Mouse (Mus musculus) lung, embryonic 14.5 days (tissue): ENCODE results near the gene Olfr305. TPM values are rescaled to one million over a fixed set of nuclear protein-coding genes. Genes with fewer than 3 reads are reported as not detected.

Source experiments
- ATAC-seq: fragments of 200-750 bp; cut with Nextera tagmentation; 2 replicates; pipeline ENCODE4 v1.8.0; 2017; ENCODE audit warnings: mild to moderate bottlenecking, moderate TSS enrichment, moderate library complexity; ENCODE audit not compliant: insufficient read depth
- DNase-seq: peaks from one replicate; pipeline ENCODE4 v3.0.0-alpha.2; 2015
- H3K27ac ChIP-seq: fragments of 300-500 bp; sonication (generic); 2 replicates; pipeline ENCODE4 v1.5.1; 2014; ENCODE audit warnings: low read depth, mild to moderate bottlenecking, moderate library complexity
- H3K27me3 ChIP-seq: fragments of 300-500 bp; sonication (generic); 2 replicates; pipeline ENCODE4 v1.6.1; 2014; ENCODE audit warnings: low read length, control low read depth; ENCODE audit not compliant: insufficient read depth
- H3K36me3 ChIP-seq: fragments of 300-500 bp; sonication (generic); 2 replicates; pipeline ENCODE4 v1.6.1; 2014; ENCODE audit warnings: control low read depth; ENCODE audit not compliant: insufficient read depth
- H3K4me1 ChIP-seq: fragments of 300-500 bp; sonication (generic); 2 replicates; pipeline ENCODE4 v1.6.1; 2014; ENCODE audit warnings: antibody characterized with exemption, control low read depth; ENCODE audit not compliant: insufficient read depth
- H3K4me2 ChIP-seq: fragments of 300-500 bp; sonication (generic); 2 replicates; pipeline ENCODE4 v1.6.1; 2014; ENCODE audit warnings: mild to moderate bottlenecking
- H3K4me3 ChIP-seq: fragments of 300-500 bp; sonication (generic); 2 replicates; pipeline ENCODE4 v1.5.1; 2014; ENCODE audit warnings: low read depth, low read length
- H3K9ac ChIP-seq: fragments of 300-500 bp; sonication (generic); 2 replicates; pipeline ENCODE4 v1.6.1; 2014
- H3K9me3 ChIP-seq: fragments of 300-500 bp; sonication (generic); 2 replicates; pipeline ENCODE4 v1.6.1; 2016; ENCODE audit warnings: low read depth, low read length, control low read depth
- CTCF ChIP-seq: IDR thresholded peaks from 2 replicates; pipeline ENCODE4 v1.5.1; 2016; ENCODE audit warnings: antibody characterized with exemption, low read depth
- WGBS: fragments of 180-500 bp; shearing (Covaris S2); extraction: QIAGEN DNeasy Blood & Tissue Kit; methylation state at CpG from one replicate; pipeline ENCODE4 v1.1.7; 2014; 5-methylcytosine and 5-hydroxymethylcytosine counted together
- polyA plus RNA-seq: library from polyadenylated mRNA; unstranded; fragments of >200 nt; fragmentation: Nextera tagmentation; extraction: Ambion mirVana; gene quantifications from 2 replicates; pipeline ENCODE4 v1.2.1, GENCODE M21; 2014

Olfr305 gene
- polyA plus RNA-seq, 1 experiment from 2014 or later = not detected

GRCm38 (mm10) chr7:86342881-86343565 lies 23.7 kb downstream of the Olfr305 start:
- no peak for TF ChIP-seq CTCF
- WGBS = 66% methylated on average over 14 of the region's 14 CpGs
- Histone ChIP-seq H3K4me3 (no peak overlapping the region), H3K9me3 (no peaks in the 10 kb centered on the region), H3K4me1 (no peaks in the 10 kb centered on the region), H3K27me3 (no peaks in the 10 kb centered on the region), H3K4me2 (no peak overlapping the region), H3K36me3 (no peaks in the 10 kb centered on the region), H3K27ac (no peak overlapping the region), H3K9ac (no peak overlapping the region)
- no peak for ATAC-seq
- DNase-seq = no peak

GRCm38 (mm10) chr7:86337486-86337885 lies 29.2 kb downstream of the Olfr305 start, which contains the start of gene Olfr307:
TSS of gene Olfr307 (minus strand) at chr7:86337586.
- no peak for TF ChIP-seq CTCF
- Histone ChIP-seq H3K9ac (no peak within 1 kb of the TSS), H3K4me1 (no peaks in the 10 kb centered on the region), H3K4me2 (no peak within 1 kb of the TSS), H3K9me3 (no peaks in the 10 kb centered on the region), H3K27ac (no peak within 1 kb of the TSS), H3K4me3 (no peak within 1 kb of the TSS), H3K36me3 (no peaks in the 10 kb centered on the region), H3K27me3 (no peaks in the 10 kb centered on the region)
- 55% methylated on average over 1 of the region's 1 CpGs for WGBS
- ATAC-seq = no peak
- no peak for DNase-seq

- ATAC-seq (no peak), DNase-seq (no peak)
- H3K9ac ChIP-seq = no peak within 1 kb of the TSS
- no peaks in the 10 kb centered on the region for H3K4me1 ChIP-seq
- H3K9me3 ChIP-seq = no peaks in the 10 kb centered on the region
- H3K27ac ChIP-seq = no peak within 1 kb of the TSS
- H3K4me2 ChIP-seq = no peak within 1 kb of the TSS
- H3K4me3 ChIP-seq = no peak within 1 kb of the TSS
- no peaks in the 10 kb centered on the region for H3K36me3 ChIP-seq
- no peaks in the 10 kb centered on the region for H3K27me3 ChIP-seq
- TF ChIP-seq CTCF = no peak
These were observed 41.2 kb downstream of the Olfr305 start, which contains the start of gene Olfr308 for GRCm38 (mm10) chr7:86325530-86325929. TSS of gene Olfr308 (minus strand) at chr7:86325630.

GRCm38 (mm10) chr7:86321323-86321722 lies 45.4 kb downstream of the Olfr305 start:
- no peak overlapping the region for H3K27ac ChIP-seq
- no peak for ATAC-seq
- no peak for TF ChIP-seq CTCF
- DNase-seq = no peak
- no peaks in the 10 kb centered on the region for H3K36me3 ChIP-seq
- no peaks in the 10 kb centered on the region for H3K27me3 ChIP-seq
- WGBS = 85% methylated on average over 2 of the region's 2 CpGs
- no peak overlapping the region for H3K4me3 ChIP-seq
- H3K4me2 ChIP-seq = no peak overlapping the region
- no peaks in the 10 kb centered on the region; the same call in 1 of the 2 replicates for H3K9me3 ChIP-seq
- no peaks in the 10 kb centered on the region for H3K4me1 ChIP-seq
- no peak overlapping the region for H3K9ac ChIP-seq

- no peak for ATAC-seq
- H3K27ac ChIP-seq = no peak within 1 kb of the TSS
- H3K4me2 ChIP-seq = no peak within 1 kb of the TSS
- WGBS = 77% methylated on average over 2 of the region's 2 CpGs
- H3K9me3 ChIP-seq = no peaks in the 10 kb centered on the region; the same call in 1 of the 2 replicates
- no peak for DNase-seq
- H3K4me1 ChIP-seq = no peaks in the 10 kb centered on the region
- no peak within 1 kb of the TSS for H3K4me3 ChIP-seq
- H3K36me3 ChIP-seq = no peaks in the 10 kb centered on the region
- no peak within 1 kb of the TSS for H3K9ac ChIP-seq
- H3K27me3 ChIP-seq = no peaks in the 10 kb centered on the region
- TF ChIP-seq CTCF = no peak
These were observed 53.1 kb downstream of the Olfr305 start, which contains the start of gene Olfr309 for GRCm38 (mm10) chr7:86313608-86314007. TSS of gene Olfr309 (minus strand) at chr7:86313708.

Other genes starting within 250 kb of the Olfr305 start
- gene Vmn2r75, start 195.2 kb downstream of the Olfr305 start, polyA plus RNA-seq = not detected in 2 replicates
- gene Vmn2r76, start 120.6 kb downstream of the Olfr305 start, polyA plus RNA-seq = not detected in 2 replicates
- gene Olfr310, start 89.8 kb downstream of the Olfr305 start, polyA plus RNA-seq = not detected in 2 replicates
- gene Olfr309, start 53.2 kb downstream of the Olfr305 start, polyA plus RNA-seq = not detected in 2 replicates
- not detected in 2 replicates for gene Olfr308, start 41.3 kb downstream of the Olfr305 start, polyA plus RNA-seq
- not detected in 2 replicates for gene Olfr307, start 29.3 kb downstream of the Olfr305 start, polyA plus RNA-seq
- gene Olfr304, start 19.7 kb upstream of the Olfr305 start, polyA plus RNA-seq = not detected in 2 replicates
- not detected in 2 replicates for gene Olfr303, start 30.9 kb upstream of the Olfr305 start, polyA plus RNA-seq
- gene Olfr301, start 36.9 kb upstream of the Olfr305 start, polyA plus RNA-seq = not detected in 2 replicates
- gene Olfr299, start 93.0 kb upstream of the Olfr305 start, polyA plus RNA-seq = not detected in 2 replicates
- gene Olfr298, start 125.6 kb upstream of the Olfr305 start, polyA plus RNA-seq = not detected in 2 replicates
- gene Olfr297, start 153.0 kb upstream of the Olfr305 start, polyA plus RNA-seq = not detected in 2 replicates
- not detected in 2 replicates for gene Olfr295, start 216.9 kb upstream of the Olfr305 start, polyA plus RNA-seq
- not detected in 2 replicates for gene Olfr294, start 249.7 kb upstream of the Olfr305 start, polyA plus RNA-seq